Mouse (Mus musculus): ENCODE results near the gene Arhgap27. TPM values are rescaled to one million over a fixed set of nuclear protein-coding genes. Genes with fewer than 3 reads are reported as not detected.
A peak's percentile ranks its signal among the peaks of the same experiment; 100 is the strongest.
"Not testable (repeated sequence)": the region's sequence is repeated elsewhere in the genome, so short reads cannot be mapped to it uniquely, and the experiment has no call there.

Arhgap27 gene
- polyA plus RNA-seq, 1 experiment from 2014 or later = 16.4 TPM

DNA sequence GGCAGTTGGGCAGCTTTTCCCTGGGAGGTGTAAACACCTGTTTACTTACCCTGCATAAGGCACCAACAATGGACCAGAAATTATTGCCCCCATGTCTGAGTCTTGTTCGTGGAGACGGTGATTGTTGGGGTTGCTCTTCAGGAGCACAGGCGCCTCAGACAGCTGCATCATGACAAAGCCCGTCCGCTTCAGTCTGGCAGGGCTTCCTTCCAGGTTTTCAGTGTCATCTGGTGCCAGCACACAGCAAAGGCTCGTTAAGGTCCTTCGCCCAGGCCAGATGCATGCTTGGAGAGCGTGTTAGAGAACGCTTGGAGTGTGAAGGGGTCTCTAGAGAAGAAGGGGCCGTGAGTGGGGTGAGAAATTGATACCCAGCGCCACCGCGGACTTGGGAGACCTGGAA lies 38.8 kb downstream of the Arhgap27 start:
- no peak overlapping the region for H3K9ac ChIP-seq (replicated peaks; ENCODE audit: low read depth, low read length)
- no peaks in the 10 kb centered on the region for H3K36me3 ChIP-seq (ENCODE audit: control insufficient read depth, insufficient read depth, low read length)
- no peaks in the 10 kb centered on the region for H3K9me3 ChIP-seq (ENCODE audit: control insufficient read depth, low read depth, low read length)
- H3K27me3 ChIP-seq (ENCODE audit: control insufficient read depth, insufficient read depth, low read length) = no peaks in the 10 kb centered on the region
- no peak for ATAC-seq (ENCODE audit: insufficient number of reproducible peaks, insufficient read depth, low FRiP score, low read depth)
- no peak overlapping the region for H3K27ac ChIP-seq (ENCODE audit: low read length)
- 53% methylated on average over 13 of the region's 13 CpGs for WGBS
- H3K4me2 ChIP-seq (replicated peaks; ENCODE audit: low read depth, low read length) = no peak overlapping the region
- no peak overlapping the region for H3K4me3 ChIP-seq (ENCODE audit: low read depth, low read length)
- 0 out of 2 replicates have a peak, but pooled peaks cover 3% of the 10 kb centered on the region for H3K4me1 ChIP-seq (ENCODE audit: control insufficient read depth, insufficient read depth, low read length)

DNA sequence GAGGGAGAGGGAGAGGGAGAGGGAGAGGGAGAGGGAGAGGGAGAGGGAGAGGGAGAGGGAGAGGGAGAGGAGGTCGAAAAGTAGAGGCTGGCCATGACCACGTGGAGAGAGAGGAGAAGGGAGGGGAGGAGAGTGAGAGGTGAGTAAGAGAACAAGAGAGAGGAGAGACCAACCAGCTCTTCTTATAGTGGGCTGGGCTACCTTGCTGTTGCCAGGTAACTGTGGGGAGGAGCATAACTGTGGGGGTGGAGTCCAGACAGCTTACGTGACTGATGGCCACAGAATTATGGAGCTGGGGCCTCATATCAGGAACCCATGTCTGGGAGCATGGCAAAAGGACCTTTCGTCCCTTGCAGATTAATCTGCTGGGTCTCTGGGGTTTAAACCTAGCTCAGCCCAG lies 40.7 kb downstream of the Arhgap27 start:
- not testable (repeated sequence) for H3K27me3 ChIP-seq (ENCODE audit: control insufficient read depth, insufficient read depth, low read length); H3K9ac ChIP-seq (replicated peaks; ENCODE audit: low read depth, low read length); H3K4me3 ChIP-seq (ENCODE audit: low read depth, low read length); H3K9me3 ChIP-seq (ENCODE audit: control insufficient read depth, low read depth, low read length); H3K27ac ChIP-seq (ENCODE audit: low read length); H3K36me3 ChIP-seq (ENCODE audit: control insufficient read depth, insufficient read depth, low read length); H3K4me1 ChIP-seq (ENCODE audit: control insufficient read depth, insufficient read depth, low read length); H3K4me2 ChIP-seq (replicated peaks; ENCODE audit: low read depth, low read length)
- ATAC-seq (ENCODE audit: insufficient number of reproducible peaks, insufficient read depth, low FRiP score, low read depth) = peak; percentile 51; the same call in 1 of the 2 replicates
- WGBS = 24% methylated on average over 4 of the region's 4 CpGs

DNA sequence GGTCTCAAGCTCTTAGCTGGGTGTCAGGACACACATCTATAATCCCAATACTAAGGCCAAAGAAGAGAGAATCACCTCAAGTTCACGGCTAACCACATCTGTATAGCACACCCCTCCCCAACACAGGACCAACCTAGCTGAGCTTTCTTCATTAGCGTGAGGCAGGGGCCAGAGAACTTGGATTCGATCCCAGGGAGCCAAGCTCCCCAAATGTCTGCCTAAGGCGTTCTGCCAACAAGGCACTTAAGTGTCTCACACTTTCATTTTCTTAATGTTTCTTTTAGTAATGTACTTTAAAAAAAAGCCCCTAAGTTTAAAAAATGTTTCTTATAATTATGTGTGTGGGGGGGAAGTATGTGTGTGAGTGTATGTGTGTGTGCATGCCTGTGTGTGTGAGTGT lies 42.8 kb downstream of the Arhgap27 start:
- Histone ChIP-seq H3K27me3 (ENCODE audit: control insufficient read depth, insufficient read depth, low read length) (no peaks in the 10 kb centered on the region), H3K4me3 (ENCODE audit: low read depth, low read length) (no peak overlapping the region), H3K27ac (ENCODE audit: low read length) (peak overlapping the region; percentile 34; the same call in 1 of the 2 replicates), H3K9ac (replicated peaks; ENCODE audit: low read depth, low read length) (no peak overlapping the region), H3K4me1 (ENCODE audit: control insufficient read depth, insufficient read depth, low read length) (0 out of 2 replicates have a peak, but pooled peaks cover 3% of the 10 kb centered on the region), H3K36me3 (ENCODE audit: control insufficient read depth, insufficient read depth, low read length) (no peaks in the 10 kb centered on the region), H3K4me2 (replicated peaks; ENCODE audit: low read depth, low read length) (no peak overlapping the region), H3K9me3 (ENCODE audit: control insufficient read depth, low read depth, low read length) (no peaks in the 10 kb centered on the region)
- 38% methylated on average over 4 of the region's 4 CpGs for WGBS
- ATAC-seq (ENCODE audit: insufficient number of reproducible peaks, insufficient read depth, low FRiP score, low read depth) = no peak

DNA sequence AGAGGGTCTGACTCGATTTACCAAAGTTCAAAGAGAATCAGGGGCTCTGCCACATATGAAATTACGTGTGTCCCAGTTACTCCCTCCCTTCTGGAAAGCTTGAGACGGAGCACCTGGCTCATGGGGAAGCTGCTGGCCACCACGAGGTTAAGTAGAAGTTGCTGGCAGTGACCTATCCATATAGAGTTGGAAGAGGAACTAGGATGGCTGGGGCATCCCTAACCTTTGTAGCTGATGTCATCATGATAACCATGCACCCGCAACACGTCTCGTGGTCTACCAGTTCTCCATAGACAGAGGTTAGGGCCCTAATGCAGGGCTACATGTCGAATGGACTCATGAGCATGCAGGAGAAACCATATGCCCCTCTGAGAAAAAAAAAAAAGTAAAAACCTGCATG lies 43.3 kb downstream of the Arhgap27 start:
- WGBS = 78% methylated on average over 8 of the region's 8 CpGs
- Histone ChIP-seq H3K27me3 (ENCODE audit: control insufficient read depth, insufficient read depth, low read length) (no peaks in the 10 kb centered on the region), H3K4me2 (replicated peaks; ENCODE audit: low read depth, low read length) (no peak overlapping the region), H3K9me3 (ENCODE audit: control insufficient read depth, low read depth, low read length) (no peaks in the 10 kb centered on the region), H3K9ac (replicated peaks; ENCODE audit: low read depth, low read length) (no peak overlapping the region), H3K27ac (ENCODE audit: low read length) (no peak overlapping the region), H3K4me3 (ENCODE audit: low read depth, low read length) (no peak overlapping the region), H3K4me1 (ENCODE audit: control insufficient read depth, insufficient read depth, low read length) (0 out of 2 replicates have a peak, but pooled peaks cover 3% of the 10 kb centered on the region), H3K36me3 (ENCODE audit: control insufficient read depth, insufficient read depth, low read length) (no peaks in the 10 kb centered on the region)
- ATAC-seq (ENCODE audit: insufficient number of reproducible peaks, insufficient read depth, low FRiP score, low read depth) = no peak

DNA sequence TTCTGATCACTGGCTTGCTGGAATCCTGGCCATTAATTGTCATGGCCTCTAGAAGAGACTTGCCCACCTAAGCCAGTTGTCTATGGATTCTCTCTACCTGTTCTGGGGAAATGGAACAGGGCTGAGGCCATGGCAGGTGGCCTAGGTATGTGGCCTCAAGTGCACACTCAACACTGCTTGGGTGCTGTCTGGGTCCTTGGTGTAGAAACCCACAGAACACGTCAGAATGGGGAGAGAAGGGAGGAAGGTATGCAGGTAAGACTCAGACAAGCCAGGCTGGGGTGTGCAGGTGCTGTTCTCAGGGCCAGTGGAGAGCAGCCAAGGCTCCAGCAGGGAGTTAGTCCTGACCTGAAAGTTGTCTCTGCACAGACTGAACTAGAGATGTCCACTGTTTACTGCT lies 45.5 kb downstream of the Arhgap27 start:
- Histone ChIP-seq H3K9me3 (ENCODE audit: control insufficient read depth, low read depth, low read length) (no peaks in the 10 kb centered on the region), H3K36me3 (ENCODE audit: control insufficient read depth, insufficient read depth, low read length) (no peaks in the 10 kb centered on the region), H3K27me3 (ENCODE audit: control insufficient read depth, insufficient read depth, low read length) (no peaks in the 10 kb centered on the region), H3K4me1 (ENCODE audit: control insufficient read depth, insufficient read depth, low read length) (0 out of 2 replicates have a peak, but pooled peaks cover 3% of the 10 kb centered on the region), H3K27ac (ENCODE audit: low read length) (no peak overlapping the region), H3K4me2 (replicated peaks; ENCODE audit: low read depth, low read length) (no peak overlapping the region), H3K9ac (replicated peaks; ENCODE audit: low read depth, low read length) (no peak overlapping the region), H3K4me3 (ENCODE audit: low read depth, low read length) (no peak overlapping the region)
- WGBS = 70% methylated on average over 1 of the region's 1 CpGs
- ATAC-seq (ENCODE audit: insufficient number of reproducible peaks, insufficient read depth, low FRiP score, low read depth) = no peak

DNA sequence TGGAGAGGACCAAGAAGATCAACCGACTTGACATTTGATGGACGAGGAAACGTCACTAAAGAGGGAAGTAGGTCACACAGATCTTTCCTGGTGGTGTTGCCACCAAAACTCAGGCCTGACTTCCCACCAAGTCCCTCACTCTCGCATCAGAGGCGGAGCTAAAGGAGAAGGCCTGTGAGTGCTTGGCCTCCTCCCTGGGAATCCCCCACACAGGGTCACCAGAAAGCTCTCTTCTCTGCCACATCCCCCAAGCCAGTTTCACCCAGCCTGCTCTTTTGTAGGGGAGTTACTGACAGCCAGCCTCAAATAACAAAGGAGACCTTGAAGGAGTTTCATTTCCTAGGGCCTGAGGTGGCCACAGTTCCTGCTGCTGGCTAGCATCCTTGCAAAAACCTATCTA lies 48.1 kb downstream of the Arhgap27 start:
- no peaks in the 10 kb centered on the region for H3K27me3 ChIP-seq (ENCODE audit: control insufficient read depth, insufficient read depth, low read length)
- ATAC-seq (ENCODE audit: insufficient number of reproducible peaks, insufficient read depth, low FRiP score, low read depth) = no peak
- no peak overlapping the region for H3K4me3 ChIP-seq (ENCODE audit: low read depth, low read length)
- H3K36me3 ChIP-seq (ENCODE audit: control insufficient read depth, insufficient read depth, low read length) = no peaks in the 10 kb centered on the region
- no peaks in the 10 kb centered on the region for H3K9me3 ChIP-seq (ENCODE audit: control insufficient read depth, low read depth, low read length)
- no peaks in the 10 kb centered on the region for H3K4me1 ChIP-seq (ENCODE audit: control insufficient read depth, insufficient read depth, low read length)
- H3K27ac ChIP-seq (ENCODE audit: low read length) = no peak overlapping the region
- H3K9ac ChIP-seq (replicated peaks; ENCODE audit: low read depth, low read length) = no peak overlapping the region
- 69% methylated on average over 5 of the region's 5 CpGs for WGBS
- no peak overlapping the region for H3K4me2 ChIP-seq (replicated peaks; ENCODE audit: low read depth, low read length)

DNA sequence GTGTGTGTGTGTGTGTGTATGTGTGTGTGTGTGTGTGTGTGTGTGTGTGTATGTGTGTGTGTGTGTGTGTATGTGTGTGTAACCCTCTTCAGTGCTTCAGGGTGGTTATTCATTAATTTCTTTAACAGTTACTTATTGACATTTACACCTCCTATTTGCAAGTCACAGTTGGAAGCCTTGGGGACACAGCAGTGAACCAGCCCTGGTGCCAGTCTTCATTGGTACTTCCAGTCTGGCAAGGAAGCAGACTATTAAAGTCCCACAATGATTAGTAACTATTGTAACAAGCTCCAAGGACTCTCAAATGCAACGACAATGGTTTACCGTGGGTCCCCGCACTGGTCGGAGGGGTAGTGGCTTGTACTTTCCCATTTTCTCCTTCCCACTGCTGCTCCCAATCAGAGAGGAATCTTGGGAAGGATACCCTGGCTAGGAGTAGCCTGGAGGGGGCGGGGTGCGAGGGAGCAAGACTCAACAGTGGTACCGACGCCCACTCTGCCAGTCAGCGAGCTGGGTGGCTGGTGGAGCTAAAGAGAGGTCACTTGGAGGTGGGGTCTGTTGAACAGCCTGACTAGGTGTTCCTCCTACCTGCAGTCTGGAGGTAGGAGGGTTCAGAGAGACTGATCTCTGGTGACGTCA lies 48.6 kb downstream of the Arhgap27 start:
- 0 out of 2 replicates have a peak, but pooled peaks have one; percentile 15 for ATAC-seq (ENCODE audit: insufficient number of reproducible peaks, insufficient read depth, low FRiP score, low read depth)
- Histone ChIP-seq H3K4me2 (replicated peaks; ENCODE audit: low read depth, low read length) (no peak overlapping the region), H3K9ac (replicated peaks; ENCODE audit: low read depth, low read length) (no peak overlapping the region), H3K4me1 (ENCODE audit: control insufficient read depth, insufficient read depth, low read length) (no peaks in the 10 kb centered on the region), H3K36me3 (ENCODE audit: control insufficient read depth, insufficient read depth, low read length) (no peaks in the 10 kb centered on the region), H3K27ac (ENCODE audit: low read length) (no peak overlapping the region), H3K4me3 (ENCODE audit: low read depth, low read length) (no peak overlapping the region), H3K27me3 (ENCODE audit: control insufficient read depth, insufficient read depth, low read length) (no peaks in the 10 kb centered on the region), H3K9me3 (ENCODE audit: control insufficient read depth, low read depth, low read length) (no peaks in the 10 kb centered on the region)
- WGBS = 64% methylated on average over 10 of the region's 10 CpGs

DNA sequence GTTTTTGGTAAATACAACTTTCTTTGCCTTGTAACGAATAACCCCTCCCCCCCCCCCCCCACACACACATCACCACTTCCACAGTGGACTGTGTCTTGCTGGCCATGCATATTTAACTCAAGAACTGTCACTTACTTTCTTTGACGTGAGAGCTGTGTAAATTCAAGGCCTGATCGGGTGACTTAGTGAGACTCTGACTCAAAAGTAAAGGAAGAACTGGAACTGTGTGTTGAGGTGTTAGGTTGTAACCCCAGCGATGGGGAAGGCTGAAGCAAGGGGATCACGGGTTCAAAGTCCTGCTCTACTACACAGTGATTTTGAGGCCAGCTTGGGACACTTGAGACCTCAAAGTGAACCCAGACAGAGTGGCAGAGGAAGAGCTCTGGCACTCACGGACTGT lies 50.0 kb downstream of the Arhgap27 start:
- Histone ChIP-seq H3K4me3 (ENCODE audit: low read depth, low read length) (no peak overlapping the region), H3K36me3 (ENCODE audit: control insufficient read depth, insufficient read depth, low read length) (no peaks in the 10 kb centered on the region), H3K4me2 (replicated peaks; ENCODE audit: low read depth, low read length) (no peak overlapping the region), H3K4me1 (ENCODE audit: control insufficient read depth, insufficient read depth, low read length) (no peaks in the 10 kb centered on the region), H3K9me3 (ENCODE audit: control insufficient read depth, low read depth, low read length) (no peaks in the 10 kb centered on the region), H3K27me3 (ENCODE audit: control insufficient read depth, insufficient read depth, low read length) (no peaks in the 10 kb centered on the region), H3K9ac (replicated peaks; ENCODE audit: low read depth, low read length) (no peak overlapping the region), H3K27ac (ENCODE audit: low read length) (no peak overlapping the region)
- no peak for ATAC-seq (ENCODE audit: insufficient number of reproducible peaks, insufficient read depth, low FRiP score, low read depth)
- WGBS = 78% methylated on average over 6 of the region's 6 CpGs

Data from stomach, embryonic 14.5 days (tissue).